Mouse (Mus musculus) kidney, adult 18-20 months (tissue): Measurements from ENCODE around the gene Tmprss11d.
"Not testable (repeated sequence)": the region's sequence is repeated elsewhere in the genome, so short reads cannot be mapped to it uniquely, and the experiment has no call there.

Source experiments
- DNase-seq: peaks from one replicate; pipeline ENCODE4 v3.0.0; 2021

Tmprss11d gene

GRCm38 (mm10) chr5:86373320-86373719, at the start of gene Tmprss11d:
TSS of gene Tmprss11d (minus strand) at chr5:86373420.
- DNase-seq, result no peak

GRCm38 (mm10) chr5:86421323-86422028, 48.3 kb upstream of the Tmprss11d start:
- DNase-seq, result no peak

- DNase-seq, result no peak
These were observed 46.3 kb upstream of the Tmprss11d start for GRCm38 (mm10) chr5:86419494-86419893.

GRCm38 (mm10) chr5:86414280-86414679, 41.1 kb upstream of the Tmprss11d start:
- no peak for DNase-seq

- DNase-seq, result no peak
These were observed 37.6 kb upstream of the Tmprss11d start for GRCm38 (mm10) chr5:86410815-86411214.

- DNase-seq, result no peak
These were observed 34.7 kb upstream of the Tmprss11d start for GRCm38 (mm10) chr5:86407941-86408340.

- no peak for DNase-seq
These were observed 34.0 kb upstream of the Tmprss11d start for GRCm38 (mm10) chr5:86407191-86407590.

- no peak for DNase-seq
These were observed 13.7 kb downstream of the Tmprss11d start for GRCm38 (mm10) chr5:86359412-86359985.

GRCm38 (mm10) chr5:86352966-86353365, 20.3 kb downstream of the Tmprss11d start:
- DNase-seq, result peak; percentile 2

GRCm38 (mm10) chr5:86318018-86318956, 54.9 kb downstream of the Tmprss11d start:
- not testable (repeated sequence) for DNase-seq

GRCm38 (mm10) chr5:86306116-86306515, 67.1 kb downstream of the Tmprss11d start:
- no peak for DNase-seq

GRCm38 (mm10) chr5:86303877-86304276, 69.3 kb downstream of the Tmprss11d start:
- DNase-seq, result no peak

- DNase-seq, result no peak
These were observed 84.0 kb downstream of the Tmprss11d start, which contains the start of gene Tmprss11c for GRCm38 (mm10) chr5:86289208-86289607. TSS of gene Tmprss11c (minus strand) at chr5:86289308.
